Mouse (Mus musculus) neural tube, embryonic 10.5 days (tissue): ENCODE measurements around the gene Esrrg.

Source experiments
- DNase-seq: peaks from one replicate; pipeline ENCODE4 v3.0.0-alpha.2; 2017; ENCODE audit warnings: low spot score; ENCODE audit errors: extremely low spot score

Gene Esrrg

GRCm38 (mm10) chr1:187705348-187705747, 96.8 kb downstream of the Esrrg start:
- DNase-seq: no peak

GRCm38 (mm10) chr1:187706046-187706445, 97.5 kb downstream of the Esrrg start:
- DNase-seq: no peak

- DNase-seq: no peak
Measured at GRCm38 (mm10) chr1:187707176-187707575, 98.6 kb downstream of the Esrrg start.

- no peak for DNase-seq
Measured at GRCm38 (mm10) chr1:187710434-187710948, 101.9 kb downstream of the Esrrg start.

GRCm38 (mm10) chr1:187721035-187721434, 112.4 kb downstream of the Esrrg start:
- DNase-seq: no peak

GRCm38 (mm10) chr1:187722016-187722415, 113.4 kb downstream of the Esrrg start:
- no peak for DNase-seq

- DNase-seq: no peak
Measured at GRCm38 (mm10) chr1:187724651-187725050, 116.1 kb downstream of the Esrrg start.

GRCm38 (mm10) chr1:187725351-187725750, 116.8 kb downstream of the Esrrg start:
- DNase-seq: no peak

GRCm38 (mm10) chr1:187731171-187731570, 122.6 kb downstream of the Esrrg start:
- no peak for DNase-seq

- DNase-seq: no peak
Measured at GRCm38 (mm10) chr1:187736507-187736906, 127.9 kb downstream of the Esrrg start.

- DNase-seq: no peak
Measured at GRCm38 (mm10) chr1:187737296-187737695, 128.7 kb downstream of the Esrrg start.

- DNase-seq: no peak
Measured at GRCm38 (mm10) chr1:187740531-187740930, 131.9 kb downstream of the Esrrg start.

GRCm38 (mm10) chr1:187741306-187741705, 132.7 kb downstream of the Esrrg start:
- DNase-seq: no peak

GRCm38 (mm10) chr1:187742071-187742470, 133.5 kb downstream of the Esrrg start:
- DNase-seq: no peak

GRCm38 (mm10) chr1:187749294-187749693, 140.7 kb downstream of the Esrrg start:
- no peak for DNase-seq

- DNase-seq: no peak
Measured at GRCm38 (mm10) chr1:187749931-187750330, 141.3 kb downstream of the Esrrg start.

- no peak for DNase-seq
Measured at GRCm38 (mm10) chr1:187755528-187755927, 146.9 kb downstream of the Esrrg start.

- no peak for DNase-seq
Measured at GRCm38 (mm10) chr1:187757981-187758380, 149.4 kb downstream of the Esrrg start.

- DNase-seq: no peak
Measured at GRCm38 (mm10) chr1:187758546-187758945, 150.0 kb downstream of the Esrrg start.

- DNase-seq: no peak
Measured at GRCm38 (mm10) chr1:187759536-187759935, 150.9 kb downstream of the Esrrg start.

- DNase-seq: no peak
Measured at GRCm38 (mm10) chr1:187762641-187763450, 154.3 kb downstream of the Esrrg start.

GRCm38 (mm10) chr1:187763451-187763755, 154.8 kb downstream of the Esrrg start:
- DNase-seq: no peak

- DNase-seq: no peak
Measured at GRCm38 (mm10) chr1:187763821-187764220, 155.2 kb downstream of the Esrrg start.
